Mouse (Mus musculus) 3134 (cell line): ENCODE data around the gene Gm49383.
"Not testable (repeated sequence)": the region's sequence is repeated elsewhere in the genome, so short reads cannot be mapped to it uniquely, and the experiment has no call there.

ENCODE experiments used
- DNase-seq: peaks from one replicate; pipeline ENCODE4 v3.0.0-alpha.2; 2011; ENCODE audit warnings: low spot score; ENCODE audit not compliant: insufficient read length; ENCODE audit errors: extremely low read depth

Gm49383 gene

DNA sequence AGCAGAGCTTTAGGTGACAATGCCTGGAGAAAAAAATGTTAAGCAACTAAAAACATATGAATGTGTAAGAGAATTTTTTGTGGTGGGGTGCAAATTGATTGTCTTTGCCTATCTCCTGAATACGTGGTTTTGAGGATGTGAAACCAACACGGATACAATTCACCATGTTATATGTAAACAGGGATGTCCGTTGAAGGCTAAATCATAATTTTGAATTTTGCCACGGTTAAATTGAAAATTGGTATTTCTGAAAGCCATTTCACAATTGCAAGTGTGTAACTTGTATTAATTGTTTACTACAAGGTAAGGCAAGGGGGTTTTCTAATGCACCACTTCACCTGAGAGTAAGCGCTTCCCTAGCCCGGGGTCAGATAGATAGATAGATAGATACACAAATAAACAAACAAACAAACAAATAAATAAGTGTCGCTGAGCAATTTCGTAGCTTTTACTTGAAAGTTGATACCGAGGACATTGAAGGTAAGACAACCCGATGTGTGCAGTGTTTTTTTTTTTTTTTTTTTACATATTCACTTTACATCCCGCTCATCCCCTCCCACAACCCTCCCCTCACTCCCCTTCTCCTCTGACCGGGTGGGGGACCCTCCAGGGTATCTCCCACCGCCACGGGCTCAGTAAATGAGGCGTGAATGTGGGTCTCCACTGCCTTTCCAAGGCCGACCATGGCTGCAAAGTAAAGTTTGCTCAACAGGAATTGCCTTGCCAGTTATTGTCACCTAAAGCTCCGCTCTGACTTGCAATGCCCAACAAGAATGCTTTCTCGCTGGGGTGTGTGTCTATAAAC lies 29.0 kb downstream of the Gm49383 start:
- no peak for DNase-seq

DNA sequence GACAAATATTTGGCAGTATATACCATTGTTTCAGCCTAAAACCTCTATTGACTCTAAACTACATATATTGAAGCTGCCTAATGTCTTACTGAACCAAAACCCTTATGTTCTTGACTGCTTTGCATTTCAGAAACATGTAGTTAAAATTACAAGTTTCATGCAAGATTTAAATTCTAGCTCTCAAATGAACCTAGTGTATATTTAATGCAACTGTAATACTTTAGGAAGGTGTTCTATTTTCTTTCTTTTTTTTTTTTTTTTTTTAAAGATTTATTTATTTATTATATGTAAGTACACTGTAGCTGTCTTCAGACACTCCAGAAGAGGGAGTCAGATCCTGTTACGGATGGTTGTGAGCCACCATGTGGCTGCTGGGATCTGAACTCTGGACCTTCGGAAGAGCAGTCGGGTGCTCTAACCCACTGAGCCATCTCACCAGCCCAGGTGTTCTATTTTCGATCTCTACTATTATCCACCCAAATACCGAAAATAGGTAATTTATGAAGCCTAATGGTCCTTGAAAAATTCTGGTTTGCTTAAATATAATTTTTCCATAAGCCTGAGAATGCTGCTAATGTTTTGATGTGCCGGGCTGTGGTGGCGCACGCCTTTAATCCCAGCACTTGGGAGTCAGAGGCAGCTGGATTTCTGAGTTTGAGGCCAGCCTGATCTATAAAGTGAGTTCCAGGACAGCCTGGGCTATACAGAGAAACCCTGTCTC lies 29.9 kb downstream of the Gm49383 start:
- DNase-seq: not testable (repeated sequence)

DNA sequence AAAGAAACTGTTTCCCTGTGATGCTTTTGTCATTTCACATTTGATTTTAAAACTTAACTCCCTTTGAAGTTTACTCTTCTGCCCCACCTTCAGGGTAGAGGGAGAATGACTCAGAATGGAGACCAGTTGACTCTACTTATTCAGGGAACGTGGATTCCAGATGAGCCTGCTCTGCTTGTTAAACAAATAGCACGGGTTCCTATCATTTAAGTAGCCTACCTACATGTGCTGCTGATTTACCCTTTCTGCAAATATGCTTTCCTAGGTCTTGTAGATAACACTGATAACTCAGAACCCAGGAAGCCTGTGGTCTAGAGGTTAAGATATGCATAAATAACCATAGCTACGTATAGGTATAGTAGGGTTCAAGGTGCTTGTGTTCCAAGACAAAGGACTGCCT lies 32.0 kb downstream of the Gm49383 start:
- no peak for DNase-seq

DNA sequence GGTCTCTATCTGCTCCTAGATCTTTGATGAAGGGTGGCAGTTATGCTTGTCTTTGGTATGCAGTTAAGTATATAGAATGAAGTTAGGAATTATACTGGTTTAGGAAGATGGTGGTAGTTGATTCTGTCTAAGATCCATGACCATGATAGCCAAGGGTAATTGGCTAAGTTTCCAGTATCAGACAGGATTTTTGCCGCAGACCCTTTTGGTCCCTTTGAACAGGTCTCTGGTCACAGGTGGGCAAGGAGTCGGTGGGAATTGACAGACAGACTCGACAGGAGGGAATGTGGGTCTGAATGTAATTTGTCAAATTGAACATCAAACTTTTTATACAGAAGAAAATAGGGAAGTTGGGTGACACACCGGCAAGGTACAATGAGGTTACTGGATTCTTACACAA lies 33.3 kb downstream of the Gm49383 start:
- DNase-seq: not testable (repeated sequence)

- DNase-seq: not testable (repeated sequence)
Observed at GRCm38 (mm10) chr12:69160677-69161076, 36.2 kb downstream of the Gm49383 start.

- peak; percentile 79 for DNase-seq
Observed at GRCm38 (mm10) chr12:69159578-69159940, 37.3 kb downstream of the Gm49383 start.

DNA sequence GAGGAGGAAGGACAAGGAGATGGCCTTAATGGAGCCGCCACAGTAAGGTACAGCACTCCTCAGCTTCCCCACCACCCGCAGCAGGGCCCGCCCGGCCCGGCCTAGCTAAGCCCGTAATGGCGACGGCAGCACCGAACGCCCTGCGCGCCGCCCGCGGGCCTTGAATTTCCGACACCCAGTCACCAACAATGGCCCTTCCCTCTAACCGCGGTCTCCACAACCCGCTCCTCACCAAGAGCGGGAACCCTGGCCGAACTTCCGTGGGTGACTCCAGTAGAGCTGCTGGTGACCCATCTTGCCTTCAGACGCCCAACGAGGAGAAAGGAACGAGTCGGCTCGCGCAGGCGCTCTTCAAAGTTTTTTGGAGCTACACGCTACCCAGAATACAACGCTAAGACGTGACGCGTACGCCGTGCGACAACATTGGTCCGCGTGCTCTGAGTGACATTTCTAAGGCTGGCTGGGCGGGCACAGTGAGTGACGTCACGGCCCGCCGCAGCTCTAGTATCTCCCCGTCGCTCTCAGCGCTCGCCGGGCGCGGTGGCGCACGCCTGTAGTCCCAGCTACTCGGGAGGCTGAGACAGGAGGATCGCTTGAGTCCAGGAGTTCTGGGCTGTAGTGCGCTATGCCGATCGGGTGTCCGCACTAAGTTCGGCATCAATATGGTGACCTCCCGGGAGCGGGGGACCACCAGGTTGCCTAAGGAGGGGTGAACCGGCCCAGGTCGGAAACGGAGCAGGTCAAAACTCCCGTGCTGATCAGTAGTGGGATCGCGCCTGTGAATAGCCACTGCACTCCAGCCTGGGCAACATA lies 37.9 kb downstream of the Gm49383 start, which contains the start of gene Rps29:
TSS of gene Rps29 (minus strand) at position 422 of the 813 bp plus-strand sequence.
- peak; percentile 99 for DNase-seq

- DNase-seq: no peak
Observed at GRCm38 (mm10) chr12:69158366-69158764, 38.5 kb downstream of the Gm49383 start.

DNA sequence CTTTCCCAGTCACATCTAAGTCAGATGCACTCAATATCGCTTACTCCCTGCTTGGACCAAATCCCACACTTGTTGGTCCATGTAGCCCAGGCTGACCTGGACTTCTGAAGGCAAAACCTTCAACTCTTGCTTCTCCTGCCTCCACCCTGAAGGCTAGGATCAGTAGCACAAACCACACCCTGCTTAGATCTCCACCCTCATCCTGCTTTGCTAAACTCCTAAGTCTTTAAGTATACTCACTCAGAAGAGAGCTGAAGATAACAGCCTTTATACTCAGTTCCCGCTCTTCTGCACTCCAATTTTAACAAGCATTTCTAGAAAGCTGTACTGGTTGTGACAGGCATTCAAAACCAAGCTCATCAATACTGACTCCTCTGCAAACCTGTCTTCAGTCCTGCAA lies 39.8 kb downstream of the Gm49383 start:
- DNase-seq: no peak

GRCm38 (mm10) chr12:69156436-69156835 lies 40.5 kb downstream of the Gm49383 start:
- DNase-seq: no peak

DNA sequence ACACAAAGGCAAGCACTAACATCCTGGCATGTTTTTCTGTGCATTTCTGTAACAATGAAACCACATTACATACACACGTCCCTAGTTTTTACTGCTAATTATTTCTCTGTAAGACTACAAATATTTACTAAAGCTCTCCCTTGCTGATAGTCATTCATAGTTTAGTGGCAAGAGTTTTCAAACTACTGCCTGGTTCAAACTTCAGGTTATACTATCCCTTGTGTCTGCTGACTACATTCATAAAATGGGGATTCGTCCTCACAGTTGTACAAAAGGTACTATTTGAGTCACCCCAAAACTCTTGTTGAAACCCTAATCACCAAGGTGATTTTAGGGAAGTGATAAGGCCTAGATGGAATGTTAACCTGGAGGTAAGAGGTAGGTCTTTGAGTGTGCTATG lies 41.0 kb downstream of the Gm49383 start:
- no peak for DNase-seq

- no peak for DNase-seq
Observed at GRCm38 (mm10) chr12:69150049-69150448, 46.9 kb downstream of the Gm49383 start.

DNA sequence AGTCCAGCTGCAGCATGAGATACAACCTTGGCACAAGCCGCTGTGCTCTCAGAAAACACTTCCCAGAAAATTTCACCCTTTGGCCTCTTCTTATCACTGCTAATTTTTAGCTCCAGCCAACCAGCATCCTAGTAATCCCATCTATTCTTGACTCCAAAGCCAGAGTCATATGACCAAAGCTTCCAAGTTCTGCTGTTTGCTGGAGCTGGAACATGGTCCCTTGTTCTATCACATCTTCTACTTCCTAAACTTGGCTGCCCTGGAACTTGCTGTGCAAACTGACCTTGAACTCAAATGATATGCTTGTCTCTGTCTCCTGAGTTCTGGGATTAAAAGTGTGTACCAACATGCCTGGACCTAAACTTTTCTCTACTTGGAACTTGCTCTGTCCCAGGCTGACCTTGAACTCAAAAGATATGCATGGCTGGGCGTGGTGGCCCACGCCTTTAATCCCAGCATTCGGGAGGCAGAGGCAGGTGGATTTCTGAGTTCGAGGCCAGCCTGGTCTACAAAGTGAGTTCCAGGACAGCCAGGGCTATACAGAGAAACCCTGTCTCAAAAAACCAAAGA lies 49.7 kb downstream of the Gm49383 start:
- DNase-seq: no peak

DNA sequence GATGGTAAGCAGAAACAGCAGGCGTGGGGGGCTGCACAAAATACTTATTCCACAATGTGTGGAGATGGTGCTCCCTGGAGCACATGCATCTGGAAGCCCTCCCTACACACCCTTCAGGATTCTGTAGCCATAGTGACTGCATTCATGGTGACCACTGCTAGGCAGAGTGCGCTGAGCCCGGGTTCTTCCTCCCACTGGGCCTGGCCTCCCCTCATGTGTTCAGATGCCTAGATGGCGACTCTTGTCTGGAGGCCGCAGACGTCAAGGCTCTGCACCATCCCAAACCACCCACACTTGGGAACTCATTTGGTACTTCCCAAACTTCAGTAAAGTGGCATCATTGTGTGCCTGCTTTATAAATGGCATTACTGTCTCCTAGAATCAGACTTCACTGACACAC lies 53.4 kb downstream of the Gm49383 start:
- DNase-seq: no peak

GRCm38 (mm10) chr12:69139841-69140240 lies 57.1 kb downstream of the Gm49383 start:
- no peak for DNase-seq

- DNase-seq: no peak
Observed at GRCm38 (mm10) chr12:69139201-69139600, 57.7 kb downstream of the Gm49383 start.
